Mouse (Mus musculus) T-cell, adult 2 months (primary cell): ENCODE measurements around the gene Acpp.

Experiments used
- DNase-seq: peaks from one replicate; pipeline ENCODE4 v3.0.0; 2022; ENCODE audit warnings: low spot score

Gene Acpp

GRCm38 (mm10) chr9:104304800-104305199 lies 32.7 kb downstream of the Acpp start:
- no peak for DNase-seq

GRCm38 (mm10) chr9:104304376-104304775 lies 33.2 kb downstream of the Acpp start:
- DNase-seq = no peak

- no peak for DNase-seq
Measured at GRCm38 (mm10) chr9:104300569-104300968, 37.0 kb downstream of the Acpp start.

GRCm38 (mm10) chr9:104297041-104297440 lies 40.5 kb downstream of the Acpp start:
- DNase-seq = no peak

- DNase-seq = no peak
Measured at GRCm38 (mm10) chr9:104284934-104285333, 52.6 kb downstream of the Acpp start.

GRCm38 (mm10) chr9:104282536-104282935 lies 55.0 kb downstream of the Acpp start:
- DNase-seq = no peak

- DNase-seq = no peak
Measured at GRCm38 (mm10) chr9:104281737-104282136, 55.8 kb downstream of the Acpp start.

- DNase-seq = no peak
Measured at GRCm38 (mm10) chr9:104280725-104281495, 56.6 kb downstream of the Acpp start.

GRCm38 (mm10) chr9:104277528-104278162 lies 59.9 kb downstream of the Acpp start:
- DNase-seq = peak; percentile 42

- DNase-seq = no peak
Measured at GRCm38 (mm10) chr9:104275084-104275785, 62.3 kb downstream of the Acpp start.

GRCm38 (mm10) chr9:104272057-104272456 lies 65.5 kb downstream of the Acpp start:
- no peak for DNase-seq

GRCm38 (mm10) chr9:104271642-104272041 lies 65.9 kb downstream of the Acpp start:
- DNase-seq = no peak

GRCm38 (mm10) chr9:104269944-104270343 lies 67.6 kb downstream of the Acpp start:
- DNase-seq = no peak

GRCm38 (mm10) chr9:104269349-104269871 lies 68.1 kb downstream of the Acpp start:
- no peak for DNase-seq

- no peak for DNase-seq
Measured at GRCm38 (mm10) chr9:104264567-104264966, 73.0 kb downstream of the Acpp start.

- DNase-seq = peak; percentile 99
Measured at GRCm38 (mm10) chr9:104262823-104263352, 74.7 kb downstream of the Acpp start, which contains the start of gene Dnajc13. Gene Dnajc13, minus strand, starts transcription at chr9:104262930.

GRCm38 (mm10) chr9:104262016-104262762 lies 75.4 kb downstream of the Acpp start:
- peak; percentile 16 for DNase-seq

GRCm38 (mm10) chr9:104260306-104260705 lies 77.2 kb downstream of the Acpp start:
- DNase-seq = no peak

GRCm38 (mm10) chr9:104256085-104256484 lies 81.5 kb downstream of the Acpp start:
- DNase-seq = no peak

- no peak for DNase-seq
Measured at GRCm38 (mm10) chr9:104254408-104255180, 83.0 kb downstream of the Acpp start.

- no peak for DNase-seq
Measured at GRCm38 (mm10) chr9:104252637-104253036, 84.9 kb downstream of the Acpp start.
